Comparison of ENCODE assay signal across 9 mouse cellular contexts in the genomic region with DNA sequence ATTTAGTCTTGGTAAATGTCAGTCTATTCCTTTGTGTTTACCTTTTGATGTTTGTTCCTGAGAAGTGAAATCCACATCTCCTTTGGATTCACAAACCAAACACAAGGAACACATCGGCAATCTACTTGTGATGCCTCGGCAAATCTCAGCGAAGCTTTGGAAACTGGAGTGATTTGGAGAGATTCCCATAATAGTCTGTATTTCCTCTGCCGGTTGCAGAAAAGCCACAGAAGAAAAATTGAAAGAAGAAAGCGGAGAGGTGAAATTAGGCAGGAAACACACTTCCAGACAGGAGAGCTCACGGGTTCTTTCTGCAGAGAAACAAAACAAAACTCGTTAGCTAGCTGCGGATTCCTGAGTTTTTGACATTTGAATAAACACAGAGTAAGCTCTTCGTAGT. TPM values are rescaled to one million over a fixed set of nuclear protein-coding genes. Genes with fewer than 3 reads are reported as not detected.
DNase-seq lines count a peak whose midpoint lies in the region; ATAC-seq lines count a peak whose summit lies in the region.
"Had no signal": no experiment of that assay in that cellular context is flagged by ENCODE, and none has a peak within 500 bp of the region (broad histone marks: within the 10 kb centered on the region; RNA-seq: fewer than 3 reads in every experiment).

No protein-coding gene starts in this region.

- DNase-seq in kidney, adult 8-10 months, result no peak
- DNase-seq in embryonic facial prominence, embryonic 14.5 days (ENCODE audit: low spot score), result no peak
- DNase-seq in left cerebral cortex, postnatal 36 days (ENCODE audit: low spot score in 2 of 2), result peak; percentile 12 to 32
- no peak for DNase-seq in embryo, embryonic 9.5 days (ENCODE audit: extremely low spot score)
- no peak for DNase-seq in spleen, postnatal 10 days (ENCODE audit: low spot score in 2 of 2)
- no peak for DNase-seq in cerebellum, adult 11-12 months

- H3K9ac ChIP-seq in kidney, embryonic 14.5 days (ENCODE audit: low read depth, low read length), result no peak overlapping the region
- H3K9ac ChIP-seq in embryonic facial prominence, embryonic 14.5 days (ENCODE audit: low read depth, low read length), result peak overlapping the region; percentile 36; the same call in 1 of the 2 replicates
- H3K9ac ChIP-seq in heart, embryonic 14.5 days (ENCODE audit: low read length), result peak overlapping the region; percentile 40; the same call in 1 of the 2 replicates

- no peaks in the 10 kb centered on the region for H3K36me3 ChIP-seq in kidney, embryonic 14.5 days (ENCODE audit: control insufficient read depth, insufficient read depth, low read length)
- H3K36me3 ChIP-seq in embryonic facial prominence, embryonic 14.5 days (ENCODE audit: control insufficient read depth, insufficient read depth, low read length), result no peaks in the 10 kb centered on the region
- H3K36me3 ChIP-seq in heart, embryonic 14.5 days (ENCODE audit: control insufficient read depth, insufficient read depth, low read length), result no peaks in the 10 kb centered on the region

- intact Hi-C loops in left cerebral cortex, postnatal 36 days (cut with DNase I), result loop anchor here (5.0 kb wide), 1 partner anchor 57 kb away; no protein-coding TSS in a partner anchor

- H3K4me3 ChIP-seq in kidney, embryonic 14.5 days (ENCODE audit: low read length), result peak overlapping the region; percentile 12; the same call in 1 of the 2 replicates
- H3K4me3 ChIP-seq in embryonic facial prominence, embryonic 14.5 days (ENCODE audit: low read depth, low read length), result peak overlapping the region; percentile 16
- peak overlapping the region; percentile 9 to 18; a peak in 1 of 4 replicates for H3K4me3 ChIP-seq in heart, embryonic 14.5 days (ENCODE audit: control insufficient read depth in 1 of 2, insufficient read depth in 1 of 2, low read depth in 1 of 2, low read length in 2 of 2)
- H3K4me3 ChIP-seq: myocyte had no signal

- H3K27me3 ChIP-seq in kidney, embryonic 14.5 days (ENCODE audit: control insufficient read depth, insufficient read depth, low read length), result no peaks in the 10 kb centered on the region
- H3K27me3 ChIP-seq in embryonic facial prominence, embryonic 14.5 days (replicated peaks; ENCODE audit: control insufficient read depth, insufficient read depth, low read length), result no peaks in the 10 kb centered on the region
- no peaks in the 10 kb centered on the region for H3K27me3 ChIP-seq in heart, embryonic 14.5 days (ENCODE audit: control insufficient read depth, insufficient read depth, low read length)

- no peak overlapping the region for H3K27ac ChIP-seq in kidney, embryonic 14.5 days (ENCODE audit: low read depth, low read length)
- H3K27ac ChIP-seq in embryonic facial prominence, embryonic 14.5 days (replicated peaks; ENCODE audit: low read depth, low read length), result 0 out of 2 replicates have a peak overlapping the region, but pooled peaks have one; percentile 40
- H3K27ac ChIP-seq in heart, embryonic 14.5 days (replicated peaks in 1 of 2; ENCODE audit: control insufficient read depth in 1 of 2, insufficient read depth in 1 of 2, low read depth in 2 of 2, low read length in 2 of 2), result 0 out of 4 replicates have a peak overlapping the region, but pooled peaks have one; percentile 25 to 53

- H3K9me3 ChIP-seq in kidney, embryonic 14.5 days (ENCODE audit: control insufficient read depth, low read length), result no peaks in the 10 kb centered on the region
- no peaks in the 10 kb centered on the region for H3K9me3 ChIP-seq in embryonic facial prominence, embryonic 14.5 days (ENCODE audit: control insufficient read depth, low read length)
- H3K9me3 ChIP-seq in heart, embryonic 14.5 days (ENCODE audit: control insufficient read depth, low read length), result no peaks in the 10 kb centered on the region

- H3K4me2 ChIP-seq in kidney, embryonic 14.5 days (replicated peaks; ENCODE audit: low read depth, low read length), result no peak overlapping the region
- H3K4me2 ChIP-seq in embryonic facial prominence, embryonic 14.5 days (ENCODE audit: low read depth, low read length), result peak overlapping the region; percentile 24
- peak overlapping the region; percentile 37 for H3K4me2 ChIP-seq in heart, embryonic 14.5 days (ENCODE audit: low read length)

- no peaks in the 10 kb centered on the region for H3K4me1 ChIP-seq in kidney, embryonic 14.5 days (ENCODE audit: control insufficient read depth, insufficient read depth, low read length)
- H3K4me1 ChIP-seq in embryonic facial prominence, embryonic 14.5 days (ENCODE audit: control insufficient read depth, insufficient read depth, low read length), result no peaks in the 10 kb centered on the region
- H3K4me1 ChIP-seq in heart, embryonic 14.5 days (ENCODE audit: control insufficient read depth in 2 of 2, insufficient read depth in 2 of 2, low read length in 2 of 2), result no peaks in the 10 kb centered on the region

- WGBS in kidney, embryonic 14.5 days, result 64% methylated on average over 9 of the region's 9 CpGs
- WGBS in embryonic facial prominence, embryonic 14.5 days, result 41% methylated on average over 9 of the region's 9 CpGs
- 60% methylated on average over 9 of the region's 9 CpGs for WGBS in heart, embryonic 14.5 days

- no peak for ATAC-seq in kidney, embryonic 14.5 days (ENCODE audit: low FRiP score, low TSS enrichment)
- ATAC-seq in embryonic facial prominence, embryonic 14.5 days (ENCODE audit: low read depth), result no peak
- ATAC-seq in heart, embryonic 14.5 days (ENCODE audit: insufficient number of reproducible peaks, insufficient read depth, low FRiP score, low read depth), result no peak

RNA-seq across cellular contexts. Expression of a gene that starts 12.1 kb away (rescaled TPM):
- 0.13 and 0.31 TPM in 2 replicates for polyA plus RNA-seq in kidney, embryonic 14.5 days (2014; fragmentation: Nextera tagmentation; extraction: Ambion mirVana)
- 0.30 and 0.45 TPM in 2 replicates for polyA plus RNA-seq in embryonic facial prominence, embryonic 14.5 days (2014; fragmentation: Nextera tagmentation; extraction: Ambion mirVana)
- 0.23 TPM in 1 of 2 replicates, not detected in the other for polyA plus RNA-seq in heart, embryonic 14.5 days (2014; fragmentation: Nextera tagmentation; extraction: Ambion mirVana)
- total RNA-seq in left cerebral cortex, postnatal 36 days (2021), result under 1 TPM; 0.27 to 0.50 TPM

RNA-seq across cellular contexts. Expression of a gene that starts 27.5 kb away (rescaled TPM):
- polyA plus RNA-seq in kidney, embryonic 14.5 days (2014; fragmentation: Nextera tagmentation; extraction: Ambion mirVana), result 16.1 and 22.4 TPM in 2 replicates
- polyA plus RNA-seq in embryonic facial prominence, embryonic 14.5 days (2014; fragmentation: Nextera tagmentation; extraction: Ambion mirVana), result 25.0 and 26.3 TPM in 2 replicates
- 17.8 and 20.0 TPM in 2 replicates for polyA plus RNA-seq in heart, embryonic 14.5 days (2014; fragmentation: Nextera tagmentation; extraction: Ambion mirVana)
- total RNA-seq in left cerebral cortex, postnatal 36 days (2021), result 10 to 100 TPM; 39.5 to 41.9 TPM

Comparison
In these comparisons a context has a peak if more than half of its experiments do, and no peak if none do; other contexts are left out.
1. DNase-seq: peak in left cerebral cortex, postnatal 36 days (2 of 2); none in kidney, adult 8-10 months (0 of 2), embryonic facial prominence, embryonic 14.5 days (single experiment), embryo, embryonic 9.5 days (single experiment), spleen, postnatal 10 days (0 of 2) and cerebellum, adult 11-12 months (single experiment).
2. Peak in every context shown above with its lines, with median percentiles within 50 percentile points of each other: H3K4me3 ChIP-seq.